Mouse (Mus musculus) kidney, embryonic 15.5 days (tissue): ENCODE data around the gene BC049730. TPM values are rescaled to one million over a fixed set of nuclear protein-coding genes. Genes with fewer than 3 reads are reported as not detected.
"Not testable (repeated sequence)": the region's sequence is repeated elsewhere in the genome, so short reads cannot be mapped to it uniquely, and the experiment has no call there.

Experiments used
- ATAC-seq: fragments of 200-750 bp; cut with Nextera tagmentation; replicated peaks from 2 replicates; pipeline ENCODE4 v1.8.0; 2017; ENCODE audit warnings: moderate TSS enrichment; ENCODE audit not compliant: low FRiP score
- H3K27ac ChIP-seq: fragments of 300-500 bp; sonication (generic); 2 replicates; pipeline ENCODE4 v1.5.1; 2015; ENCODE audit warnings: mild to moderate bottlenecking, inconsistent platforms
- H3K27me3 ChIP-seq: fragments of 300-500 bp; sonication (generic); 2 replicates; pipeline ENCODE4 v1.6.1; 2015; ENCODE audit warnings: inconsistent platforms
- H3K36me3 ChIP-seq: fragments of 300-500 bp; sonication (generic); 2 replicates; pipeline ENCODE4 v1.6.1; 2015; ENCODE audit warnings: inconsistent platforms
- H3K4me1 ChIP-seq: fragments of 300-500 bp; sonication (generic); 2 replicates; pipeline ENCODE4 v1.6.1; 2015; ENCODE audit warnings: inconsistent platforms
- H3K4me2 ChIP-seq: fragments of 300-500 bp; sonication (generic); 2 replicates; pipeline ENCODE4 v1.6.1; 2015; ENCODE audit warnings: moderate library complexity, mild to moderate bottlenecking, inconsistent platforms
- H3K4me3 ChIP-seq: fragments of 300-500 bp; sonication (generic); replicated peaks from 2 replicates; pipeline ENCODE4 v1.5.1; 2015; ENCODE audit warnings: mild to moderate bottlenecking, inconsistent platforms
- H3K9ac ChIP-seq: fragments of 300-500 bp; sonication (generic); 2 replicates; pipeline ENCODE4 v1.6.1; 2015; ENCODE audit warnings: mild to moderate bottlenecking, inconsistent platforms
- H3K9me3 ChIP-seq: fragments of 300-500 bp; sonication (generic); replicated peaks from 2 replicates; pipeline ENCODE4 v1.6.1; 2016; ENCODE audit warnings: inconsistent platforms
- WGBS: fragments of 180-500 bp; shearing (Covaris S2); methylation state at CpG from one replicate; pipeline ENCODE4 v1.1.7; 2015; ENCODE audit warnings: mixed read lengths; 5-methylcytosine and 5-hydroxymethylcytosine counted together
- polyA plus RNA-seq: library from polyadenylated mRNA; unstranded; fragments of >200 nt; fragmentation: Nextera tagmentation; extraction: Ambion mirVana; gene quantifications from 2 replicates; pipeline ENCODE4 v1.2.1, GENCODE M21; 2015

Gene BC049730
- polyA plus RNA-seq, result not detected in 2 replicates

- Histone ChIP-seq H3K27ac (no peak within 1 kb of the TSS), H3K27me3 (0 out of 2 replicates have a peak, but pooled peaks cover 2% of the 10 kb centered on the region), H3K4me3 (no peak within 1 kb of the TSS), H3K4me2 (no peak within 1 kb of the TSS), H3K9ac (no peak within 1 kb of the TSS), H3K4me1 (no peaks in the 10 kb centered on the region), H3K9me3 (no peaks in the 10 kb centered on the region), H3K36me3 (no peaks in the 10 kb centered on the region)
- ATAC-seq, result no peak
- WGBS, result 91% methylated on average over 14 of the region's 14 CpGs
Measured at GRCm38 (mm10) chr7:24708832-24709292, at the start of gene BC049730. TSS of gene BC049730 (plus strand) at chr7:24709242.

- H3K4me2 ChIP-seq, result no peak overlapping the region
- WGBS, result 41% methylated on average over 12 of the region's 12 CpGs
- no peaks in the 10 kb centered on the region for H3K27me3 ChIP-seq
- H3K4me3 ChIP-seq, result no peak overlapping the region
- ATAC-seq, result no peak
- H3K9ac ChIP-seq, result no peak overlapping the region
- no peaks in the 10 kb centered on the region for H3K9me3 ChIP-seq
- H3K36me3 ChIP-seq, result no peaks in the 10 kb centered on the region
- H3K4me1 ChIP-seq, result no peaks in the 10 kb centered on the region
- H3K27ac ChIP-seq, result no peak overlapping the region
Measured at GRCm38 (mm10) chr7:24659737-24660357, 49.2 kb upstream of the BC049730 start.

GRCm38 (mm10) chr7:24661118-24661904 is 47.7 kb upstream of the BC049730 start:
- no peak for ATAC-seq
- Histone ChIP-seq H3K36me3 (no peaks in the 10 kb centered on the region), H3K27ac (no peak overlapping the region), H3K4me2 (no peak overlapping the region), H3K27me3 (no peaks in the 10 kb centered on the region), H3K9ac (no peak overlapping the region), H3K9me3 (no peaks in the 10 kb centered on the region), H3K4me1 (no peaks in the 10 kb centered on the region), H3K4me3 (no peak overlapping the region)
- WGBS, result 62% methylated on average over 17 of the region's 17 CpGs

GRCm38 (mm10) chr7:24662575-24662974 is 46.5 kb upstream of the BC049730 start:
- Histone ChIP-seq H3K4me3 (no peak overlapping the region), H3K4me2 (no peak overlapping the region), H3K36me3 (no peaks in the 10 kb centered on the region), H3K27me3 (no peaks in the 10 kb centered on the region), H3K4me1 (no peaks in the 10 kb centered on the region), H3K27ac (no peak overlapping the region), H3K9me3 (no peaks in the 10 kb centered on the region), H3K9ac (no peak overlapping the region)
- ATAC-seq, result 0 out of 2 replicates have a peak, but pooled peaks have one; percentile 56
- 13% methylated on average over 8 of the region's 8 CpGs for WGBS

- ATAC-seq, result no peak
- Histone ChIP-seq H3K27ac (no peak overlapping the region), H3K9ac (no peak overlapping the region), H3K4me3 (no peak overlapping the region), H3K27me3 (no peaks in the 10 kb centered on the region), H3K36me3 (no peaks in the 10 kb centered on the region), H3K9me3 (no peaks in the 10 kb centered on the region), H3K4me1 (no peaks in the 10 kb centered on the region), H3K4me2 (no peak overlapping the region)
- WGBS, result 39% methylated on average over 8 of the region's 8 CpGs
Measured at GRCm38 (mm10) chr7:24664301-24664700, 44.7 kb upstream of the BC049730 start.

GRCm38 (mm10) chr7:24664959-24665358 is 44.1 kb upstream of the BC049730 start:
- Histone ChIP-seq H3K9me3 (no peaks in the 10 kb centered on the region), H3K9ac (no peak overlapping the region), H3K4me2 (no peak overlapping the region), H3K27ac (no peak overlapping the region), H3K36me3 (no peaks in the 10 kb centered on the region), H3K4me1 (no peaks in the 10 kb centered on the region), H3K4me3 (no peak overlapping the region), H3K27me3 (no peaks in the 10 kb centered on the region)
- WGBS, result 88% methylated on average over 9 of the region's 9 CpGs
- no peak for ATAC-seq

- 91% methylated on average over 23 of the region's 23 CpGs for WGBS
- ATAC-seq, result no peak
- Histone ChIP-seq H3K9me3 (no peaks in the 10 kb centered on the region), H3K27me3 (no peaks in the 10 kb centered on the region), H3K4me3 (no peak overlapping the region), H3K4me1 (no peaks in the 10 kb centered on the region), H3K36me3 (no peaks in the 10 kb centered on the region), H3K27ac (no peak overlapping the region), H3K4me2 (no peak overlapping the region), H3K9ac (no peak overlapping the region)
Measured at GRCm38 (mm10) chr7:24671944-24672439, 37.0 kb upstream of the BC049730 start.

- WGBS, result 86% methylated on average over 9 of the region's 9 CpGs
- ATAC-seq, result no peak
- Histone ChIP-seq H3K36me3 (no peaks in the 10 kb centered on the region), H3K4me3 (no peak within 1 kb of the TSS), H3K9me3 (no peaks in the 10 kb centered on the region), H3K4me2 (no peak within 1 kb of the TSS), H3K27me3 (no peaks in the 10 kb centered on the region), H3K9ac (no peak within 1 kb of the TSS), H3K4me1 (no peaks in the 10 kb centered on the region), H3K27ac (no peak within 1 kb of the TSS)
Measured at GRCm38 (mm10) chr7:24676575-24676974, 32.5 kb upstream of the BC049730 start, which contains the start of gene Tex101. TSS of gene Tex101 (minus strand) at chr7:24676675.

- not testable (repeated sequence) for H3K27me3 ChIP-seq, H3K9me3 ChIP-seq, H3K4me3 ChIP-seq, H3K4me2 ChIP-seq, H3K27ac ChIP-seq, H3K9ac ChIP-seq, H3K4me1 ChIP-seq, ATAC-seq, H3K36me3 ChIP-seq
- WGBS, result 75% methylated on average over 7 of the region's 7 CpGs
Measured at GRCm38 (mm10) chr7:24684121-24684520, 24.9 kb upstream of the BC049730 start.

- H3K4me2 ChIP-seq, H3K27ac ChIP-seq, H3K4me1 ChIP-seq, ATAC-seq, H3K9ac ChIP-seq, H3K9me3 ChIP-seq, H3K36me3 ChIP-seq, H3K4me3 ChIP-seq, H3K27me3 ChIP-seq: not testable (repeated sequence)
- WGBS, result 91% methylated on average over 10 of the region's 10 CpGs
Measured at GRCm38 (mm10) chr7:24687519-24687918, 21.5 kb upstream of the BC049730 start.

- not testable (repeated sequence) for H3K4me2 ChIP-seq, H3K27ac ChIP-seq, H3K27me3 ChIP-seq, H3K36me3 ChIP-seq, ATAC-seq, H3K4me1 ChIP-seq, H3K9ac ChIP-seq, H3K9me3 ChIP-seq, H3K4me3 ChIP-seq
- 72% methylated on average over 3 of the region's 3 CpGs for WGBS
Measured at GRCm38 (mm10) chr7:24692693-24693092, 16.3 kb upstream of the BC049730 start.

GRCm38 (mm10) chr7:24697891-24698290 is 11.2 kb upstream of the BC049730 start:
- H3K9ac ChIP-seq, H3K4me3 ChIP-seq, H3K9me3 ChIP-seq, H3K27me3 ChIP-seq, H3K4me2 ChIP-seq, H3K4me1 ChIP-seq, H3K36me3 ChIP-seq, ATAC-seq, H3K27ac ChIP-seq: not testable (repeated sequence)
- 94% methylated on average over 4 of the region's 4 CpGs for WGBS
